Mouse (Mus musculus): Measurements from ENCODE around the gene Hoxa6. TPM values are rescaled to one million over a fixed set of nuclear protein-coding genes. Genes with fewer than 3 reads are reported as not detected.
A peak's percentile ranks its signal among the peaks of the same experiment; 100 is the strongest.

Gene Hoxa6
- polyA plus RNA-seq, 1 experiment from 2014 or later: not detected

- WGBS: 3% methylated on average over 30 of the region's 30 CpGs
- Histone ChIP-seq H3K9ac (no peak overlapping the region), H3K4me2 (peak overlapping the region; percentile 30; the same call in 1 of the 2 replicates), H3K4me3 (no peak overlapping the region), H3K9me3 (replicated peaks) (no peaks in the 10 kb centered on the region), H3K4me1 (0 out of 2 replicates have a peak, but pooled peaks cover 4% of the 10 kb centered on the region), H3K36me3 (ENCODE audit: poor library complexity, severe bottlenecking) (no peaks in the 10 kb centered on the region), H3K27ac (no peak overlapping the region), H3K27me3 (peaks cover 100% of the 10 kb centered on the region)
- ATAC-seq: no peak
These were observed 31.3 kb upstream of the Hoxa6 start for GRCm38 (mm10) chr6:52239625-52240388.

GRCm38 (mm10) chr6:52238976-52239375 is 30.5 kb upstream of the Hoxa6 start:
- H3K4me3 ChIP-seq: no peak overlapping the region
- no peak overlapping the region for H3K4me2 ChIP-seq
- no peak overlapping the region for H3K9ac ChIP-seq
- H3K36me3 ChIP-seq (ENCODE audit: poor library complexity, severe bottlenecking): no peaks in the 10 kb centered on the region
- 0 out of 2 replicates have a peak, but pooled peaks cover 4% of the 10 kb centered on the region for H3K4me1 ChIP-seq
- 3% methylated on average over 7 of the region's 7 CpGs for WGBS
- H3K9me3 ChIP-seq (replicated peaks): no peaks in the 10 kb centered on the region
- no peak overlapping the region for H3K27ac ChIP-seq
- H3K27me3 ChIP-seq: peaks cover 100% of the 10 kb centered on the region
- no peak for ATAC-seq

- ATAC-seq: no peak
- Histone ChIP-seq H3K4me3 (no peak overlapping the region), H3K9me3 (replicated peaks) (no peaks in the 10 kb centered on the region), H3K9ac (no peak overlapping the region), H3K36me3 (ENCODE audit: poor library complexity, severe bottlenecking) (no peaks in the 10 kb centered on the region), H3K27me3 (peaks cover 100% of the 10 kb centered on the region), H3K27ac (no peak overlapping the region), H3K4me2 (no peak overlapping the region), H3K4me1 (0 out of 2 replicates have a peak, but pooled peaks cover 4% of the 10 kb centered on the region)
- under 1% methylated on average over 7 of the region's 7 CpGs for WGBS
These were observed 29.6 kb upstream of the Hoxa6 start for GRCm38 (mm10) chr6:52238155-52238545.

- H3K4me1 ChIP-seq: 0 out of 2 replicates have a peak, but pooled peaks cover 4% of the 10 kb centered on the region
- no peak overlapping the region for H3K27ac ChIP-seq
- no peak overlapping the region for H3K4me3 ChIP-seq
- 6% methylated on average over 10 of the region's 10 CpGs for WGBS
- H3K36me3 ChIP-seq (ENCODE audit: poor library complexity, severe bottlenecking): no peaks in the 10 kb centered on the region
- peaks cover 100% of the 10 kb centered on the region for H3K27me3 ChIP-seq
- H3K4me2 ChIP-seq: no peak overlapping the region
- H3K9ac ChIP-seq: no peak overlapping the region
- H3K9me3 ChIP-seq (replicated peaks): no peaks in the 10 kb centered on the region
- ATAC-seq: no peak
These were observed 29.0 kb upstream of the Hoxa6 start for GRCm38 (mm10) chr6:52237346-52238154.

- Histone ChIP-seq H3K4me2 (no peak overlapping the region), H3K4me3 (no peak overlapping the region), H3K27me3 (peaks cover 100% of the 10 kb centered on the region), H3K4me1 (0 out of 2 replicates have a peak, but pooled peaks cover 4% of the 10 kb centered on the region), H3K9me3 (replicated peaks) (no peaks in the 10 kb centered on the region), H3K9ac (no peak overlapping the region), H3K36me3 (ENCODE audit: poor library complexity, severe bottlenecking) (no peaks in the 10 kb centered on the region), H3K27ac (no peak overlapping the region)
- 9% methylated on average over 3 of the region's 3 CpGs for WGBS
- no peak for ATAC-seq
These were observed 28.3 kb upstream of the Hoxa6 start for GRCm38 (mm10) chr6:52236806-52237205.

- H3K27me3 ChIP-seq: peaks cover 98% of the 10 kb centered on the region
- H3K27ac ChIP-seq: no peak overlapping the region
- no peaks in the 10 kb centered on the region for H3K36me3 ChIP-seq (ENCODE audit: poor library complexity, severe bottlenecking)
- H3K4me3 ChIP-seq: no peak overlapping the region
- H3K9me3 ChIP-seq (replicated peaks): no peaks in the 10 kb centered on the region
- WGBS: 20% methylated on average over 6 of the region's 6 CpGs
- H3K4me1 ChIP-seq: 0 out of 2 replicates have a peak, but pooled peaks cover 4% of the 10 kb centered on the region
- H3K4me2 ChIP-seq: no peak overlapping the region
- no peak for ATAC-seq
- no peak overlapping the region for H3K9ac ChIP-seq
These were observed 27.3 kb upstream of the Hoxa6 start for GRCm38 (mm10) chr6:52235866-52236265.

GRCm38 (mm10) chr6:52235267-52235666 is 26.7 kb upstream of the Hoxa6 start:
- Histone ChIP-seq H3K9me3 (replicated peaks) (no peaks in the 10 kb centered on the region), H3K4me2 (no peak overlapping the region), H3K36me3 (ENCODE audit: poor library complexity, severe bottlenecking) (no peaks in the 10 kb centered on the region), H3K9ac (no peak overlapping the region), H3K27ac (no peak overlapping the region), H3K27me3 (peaks cover 98% of the 10 kb centered on the region), H3K4me3 (no peak overlapping the region), H3K4me1 (0 out of 2 replicates have a peak, but pooled peaks cover 3% of the 10 kb centered on the region)
- ATAC-seq: no peak
- 26% methylated on average over 9 of the region's 9 CpGs for WGBS

- WGBS: 2% methylated on average over 66 of the region's 68 CpGs
- no peaks in the 10 kb centered on the region for H3K4me1 ChIP-seq
- H3K4me2 ChIP-seq: no peak overlapping the region
- H3K27ac ChIP-seq: no peak overlapping the region
- no peaks in the 10 kb centered on the region for H3K9me3 ChIP-seq (replicated peaks)
- H3K4me3 ChIP-seq: no peak overlapping the region
- peaks cover 98% of the 10 kb centered on the region for H3K27me3 ChIP-seq
- ATAC-seq: no peak
- H3K36me3 ChIP-seq (ENCODE audit: poor library complexity, severe bottlenecking): no peaks in the 10 kb centered on the region
- H3K9ac ChIP-seq: no peak overlapping the region
These were observed 26.1 kb upstream of the Hoxa6 start for GRCm38 (mm10) chr6:52234428-52235140.

- peaks cover 98% of the 10 kb centered on the region for H3K27me3 ChIP-seq
- no peak overlapping the region for H3K9ac ChIP-seq
- H3K4me1 ChIP-seq: no peaks in the 10 kb centered on the region
- H3K36me3 ChIP-seq (ENCODE audit: poor library complexity, severe bottlenecking): no peaks in the 10 kb centered on the region
- H3K4me3 ChIP-seq: no peak overlapping the region
- 2% methylated on average over 70 of the region's 70 CpGs for WGBS
- no peak overlapping the region for H3K27ac ChIP-seq
- H3K4me2 ChIP-seq: no peak overlapping the region
- no peaks in the 10 kb centered on the region for H3K9me3 ChIP-seq (replicated peaks)
- no peak for ATAC-seq
These were observed 25.3 kb upstream of the Hoxa6 start for GRCm38 (mm10) chr6:52233546-52234427.

GRCm38 (mm10) chr6:52232984-52233545 is 24.5 kb upstream of the Hoxa6 start:
- peaks cover 97% of the 10 kb centered on the region for H3K27me3 ChIP-seq
- H3K27ac ChIP-seq: no peak overlapping the region
- H3K36me3 ChIP-seq (ENCODE audit: poor library complexity, severe bottlenecking): no peaks in the 10 kb centered on the region
- no peak overlapping the region for H3K4me3 ChIP-seq
- no peak for ATAC-seq
- no peak overlapping the region for H3K9ac ChIP-seq
- H3K4me1 ChIP-seq: no peaks in the 10 kb centered on the region
- no peaks in the 10 kb centered on the region for H3K9me3 ChIP-seq (replicated peaks)
- WGBS: 2% methylated on average over 23 of the region's 23 CpGs
- H3K4me2 ChIP-seq: no peak overlapping the region

GRCm38 (mm10) chr6:52232568-52232965 is 24.0 kb upstream of the Hoxa6 start:
- H3K9ac ChIP-seq: no peak overlapping the region
- under 1% methylated on average over 18 of the region's 18 CpGs for WGBS
- no peak for ATAC-seq

More at GRCm38 (mm10) chr6:52232568-52232965, 24.0 kb upstream of the Hoxa6 start:
- no peaks in the 10 kb centered on the region for H3K36me3 ChIP-seq (ENCODE audit: poor library complexity, severe bottlenecking)
- H3K9me3 ChIP-seq (replicated peaks): no peaks in the 10 kb centered on the region
- H3K4me2 ChIP-seq: no peak overlapping the region
- H3K4me1 ChIP-seq: no peaks in the 10 kb centered on the region
- H3K27me3 ChIP-seq: peaks cover 97% of the 10 kb centered on the region
- no peak overlapping the region for H3K27ac ChIP-seq
- no peak overlapping the region for H3K4me3 ChIP-seq
